Mouse (Mus musculus): ENCODE measurements around the gene Jchain.

Jchain gene

GRCm38 (mm10) chr5:88519232-88519631 is 8.5 kb downstream of the Jchain start:
- no peak for DNase-seq (ENCODE audit: low spot score)

DNA sequence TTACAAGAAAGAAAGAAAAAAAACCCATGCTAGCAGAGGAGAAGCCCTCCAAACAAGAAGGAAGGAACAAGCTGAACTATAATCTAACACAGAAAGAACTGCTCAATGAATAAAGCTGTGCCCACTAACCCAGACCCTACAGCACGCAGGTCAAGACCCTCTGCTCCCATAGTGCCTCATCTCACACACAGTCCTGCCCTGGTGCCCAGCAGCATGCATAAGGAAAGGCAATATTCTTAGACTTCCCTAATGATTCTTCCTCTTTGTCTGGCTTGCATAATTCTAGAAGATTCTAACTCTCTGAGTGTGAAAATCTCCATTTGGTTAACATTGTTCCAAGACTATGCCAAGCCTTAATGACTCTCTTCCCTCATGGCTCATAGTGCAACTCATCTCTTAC is 18.7 kb downstream of the Jchain start:
- DNase-seq (ENCODE audit: low spot score): no peak

DNA sequence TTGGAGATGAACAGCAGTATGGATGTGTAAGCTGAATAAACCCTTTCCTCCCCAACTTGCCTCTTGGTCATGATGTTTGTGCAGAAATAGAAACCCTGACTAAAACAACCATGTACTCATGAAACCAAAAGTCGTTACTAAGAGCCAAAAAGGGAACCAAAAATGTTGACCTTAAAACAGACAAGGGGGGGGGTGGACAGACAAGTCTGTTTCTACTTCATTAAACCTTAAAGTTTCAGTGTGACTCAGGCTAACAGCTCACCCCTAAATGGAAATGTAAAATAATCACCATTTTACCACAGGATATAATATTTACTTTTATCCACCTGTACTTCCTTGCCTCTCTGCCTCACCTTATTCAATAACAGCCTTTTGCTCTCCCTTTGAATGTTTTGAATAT is 19.1 kb downstream of the Jchain start:
- DNase-seq (ENCODE audit: low spot score): no peak

DNA sequence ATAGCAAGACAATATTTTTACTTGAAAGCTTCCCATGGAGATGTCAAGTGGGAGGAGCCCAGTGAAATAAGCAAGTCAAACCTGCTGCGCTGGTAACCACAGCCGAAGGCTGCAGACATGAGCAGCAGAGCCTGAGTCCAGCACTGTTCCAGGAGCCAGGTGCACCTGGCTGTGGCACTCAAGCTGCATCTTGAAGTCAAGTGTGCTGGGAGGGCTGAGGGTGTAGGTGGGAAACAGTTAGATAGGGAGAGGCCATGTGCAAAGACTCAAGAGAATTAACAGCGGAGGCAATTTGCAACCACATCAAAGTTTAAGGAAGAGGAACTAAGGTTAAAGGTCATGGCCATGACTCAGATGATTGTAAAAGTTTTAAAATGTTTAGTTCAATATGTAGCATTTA is 27.9 kb downstream of the Jchain start:
- no peak for DNase-seq (ENCODE audit: low spot score)

DNA sequence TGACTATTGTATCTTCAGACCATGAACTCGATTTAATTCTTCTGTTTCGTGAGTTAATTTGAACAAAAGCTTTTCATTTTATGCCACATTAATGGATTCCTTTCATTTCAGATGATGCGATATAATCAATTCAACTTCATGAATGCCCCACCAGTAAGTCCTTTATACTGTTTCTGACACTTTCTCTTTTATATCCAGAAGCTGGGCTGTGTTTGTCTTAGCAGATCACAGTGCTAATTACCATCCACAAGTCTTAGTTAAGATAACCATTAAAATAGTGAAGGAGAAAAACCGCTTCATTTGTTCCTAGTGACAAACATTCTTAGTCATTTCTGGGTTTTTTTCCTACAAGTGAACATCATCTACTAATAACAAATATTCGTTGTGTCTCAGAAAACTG is 36.6 kb downstream of the Jchain start:
- no peak for DNase-seq (ENCODE audit: low spot score)

- no peak for DNase-seq (ENCODE audit: low spot score)
These were observed 38.7 kb downstream of the Jchain start for GRCm38 (mm10) chr5:88489004-88489403.

GRCm38 (mm10) chr5:88487675-88488074 is 40.0 kb downstream of the Jchain start, which contains the start of gene Enam:
Gene Enam (plus strand): TSS chr5:88487975.
- DNase-seq (ENCODE audit: low spot score): no peak

Data from urinary bladder, postnatal 10 days (tissue).